Mouse (Mus musculus) ZHBTc4 (cell line): ENCODE data around the gene Imp3.

Source experiments
- DNase-seq: peaks from one replicate; pipeline ENCODE4 v3.0.0-alpha.2; 2011; ENCODE audit warnings: low read depth, low spot score

Gene Imp3

GRCm38 (mm10) chr9:56937223-56938160, at the start of gene Imp3:
Imp3 (plus strand) TSS chr9:56937475.
- DNase-seq, result peak; percentile 97

GRCm38 (mm10) chr9:56887581-56887980, 49.7 kb upstream of the Imp3 start:
- DNase-seq, result no peak

GRCm38 (mm10) chr9:56889817-56890216, 47.5 kb upstream of the Imp3 start:
- DNase-seq, result peak; percentile 92

- no peak for DNase-seq
Measured at GRCm38 (mm10) chr9:56890522-56891250, 46.6 kb upstream of the Imp3 start.

GRCm38 (mm10) chr9:56891517-56892011, 45.7 kb upstream of the Imp3 start:
- DNase-seq, result peak; percentile 90

- DNase-seq, result no peak
Measured at GRCm38 (mm10) chr9:56892111-56892510, 45.2 kb upstream of the Imp3 start.

- DNase-seq, result no peak
Measured at GRCm38 (mm10) chr9:56893313-56893712, 44.0 kb upstream of the Imp3 start.

- peak; percentile 34 for DNase-seq
Measured at GRCm38 (mm10) chr9:56894006-56894405, 43.3 kb upstream of the Imp3 start.

GRCm38 (mm10) chr9:56896779-56897178, 40.5 kb upstream of the Imp3 start:
- DNase-seq, result no peak

- no peak for DNase-seq
Measured at GRCm38 (mm10) chr9:56899409-56899808, 37.9 kb upstream of the Imp3 start.

GRCm38 (mm10) chr9:56900060-56900459, 37.2 kb upstream of the Imp3 start:
- DNase-seq, result no peak

- no peak for DNase-seq
Measured at GRCm38 (mm10) chr9:56900571-56900970, 36.7 kb upstream of the Imp3 start.

- DNase-seq, result peak; percentile 44
Measured at GRCm38 (mm10) chr9:56901187-56901586, 36.1 kb upstream of the Imp3 start.

- no peak for DNase-seq
Measured at GRCm38 (mm10) chr9:56903662-56904061, 33.6 kb upstream of the Imp3 start.

GRCm38 (mm10) chr9:56907549-56907948, 29.7 kb upstream of the Imp3 start:
- DNase-seq, result no peak

GRCm38 (mm10) chr9:56909991-56910390, 27.3 kb upstream of the Imp3 start:
- peak; percentile 77 for DNase-seq

- DNase-seq, result no peak
Measured at GRCm38 (mm10) chr9:56911017-56911416, 26.3 kb upstream of the Imp3 start.

GRCm38 (mm10) chr9:56913991-56914390, 23.3 kb upstream of the Imp3 start:
- DNase-seq, result no peak

GRCm38 (mm10) chr9:56915116-56915515, 22.2 kb upstream of the Imp3 start:
- no peak for DNase-seq

- peak; percentile 54 for DNase-seq
Measured at GRCm38 (mm10) chr9:56915695-56916410, 21.4 kb upstream of the Imp3 start.

GRCm38 (mm10) chr9:56917131-56917530, 20.1 kb upstream of the Imp3 start:
- DNase-seq, result no peak

GRCm38 (mm10) chr9:56918466-56918865, 18.8 kb upstream of the Imp3 start:
- no peak for DNase-seq
